Mouse (Mus musculus) heart, postnatal 0 days (tissue): ENCODE results near the gene Foxl2. TPM values are rescaled to one million over a fixed set of nuclear protein-coding genes. Genes with fewer than 3 reads are reported as not detected.

ENCODE experiments used
- ATAC-seq: fragments of 200-750 bp; cut with Nextera tagmentation; 2 replicates; pipeline ENCODE4 v1.8.0; 2017; ENCODE audit warnings: low read depth, moderate number of reproducible peaks, moderate library complexity; ENCODE audit not compliant: insufficient read depth
- DNase-seq: peaks from one replicate; pipeline ENCODE4 v3.0.0-alpha.2; 2016; ENCODE audit warnings: low spot score
- H3K27ac ChIP-seq: fragments of 300-500 bp; sonication (generic); 2 replicates; pipeline ENCODE4 v1.5.1; 2014; ENCODE audit warnings: low read depth, mild to moderate bottlenecking
- H3K27me3 ChIP-seq: fragments of 300-500 bp; sonication (generic); 2 replicates; pipeline ENCODE4 v1.6.1; 2014; ENCODE audit warnings: low read length, mixed read lengths; ENCODE audit not compliant: control insufficient read depth, insufficient read depth
- H3K36me3 ChIP-seq: fragments of 300-500 bp; sonication (generic); replicated peaks from 2 replicates; pipeline ENCODE4 v1.6.1; 2014; ENCODE audit warnings: low read length, mixed read lengths; ENCODE audit not compliant: control insufficient read depth, insufficient read depth
- H3K4me1 ChIP-seq: fragments of 300-500 bp; sonication (generic); 2 replicates; pipeline ENCODE4 v1.6.1; 2014; ENCODE audit warnings: antibody characterized with exemption; ENCODE audit not compliant: control insufficient read depth, insufficient read depth
- H3K4me2 ChIP-seq: fragments of 300-500 bp; sonication (generic); 2 replicates; pipeline ENCODE4 v1.6.1; 2014; ENCODE audit warnings: low read depth, mild to moderate bottlenecking, low read length, moderate library complexity
- H3K4me3 ChIP-seq: fragments of 300-500 bp; sonication (generic); 2 replicates; pipeline ENCODE4 v1.5.1; 2014; ENCODE audit warnings: low read depth, low read length
- H3K9ac ChIP-seq: fragments of 300-500 bp; sonication (generic); replicated peaks from 2 replicates; pipeline ENCODE4 v1.6.1; 2014; ENCODE audit warnings: low read depth, low read length, mixed read lengths
- H3K9me3 ChIP-seq: fragments of 300-500 bp; sonication (generic); replicated peaks from 2 replicates; pipeline ENCODE4 v1.6.1; 2016; ENCODE audit warnings: low read length; ENCODE audit not compliant: control insufficient read depth
- CTCF ChIP-seq: IDR thresholded peaks from 2 replicates; pipeline ENCODE4 v1.5.1; 2016; ENCODE audit warnings: antibody characterized with exemption, control low read depth, low read depth
- EP300 ChIP-seq: IDR thresholded peaks from 2 replicates; pipeline ENCODE4 v1.6.1; 2016; ENCODE audit warnings: antibody characterized with exemption, low read depth
- WGBS: fragments of 180-500 bp; shearing (Covaris S2); extraction: QIAGEN DNeasy Blood & Tissue Kit; methylation state at CpG from one replicate; pipeline ENCODE4 v1.1.7; 2014; 5-methylcytosine and 5-hydroxymethylcytosine counted together
- polyA plus RNA-seq: library from polyadenylated mRNA; unstranded; fragments of >200 nt; fragmentation: Nextera tagmentation; extraction: Ambion mirVana; gene quantifications from 2 replicates; pipeline ENCODE4 v1.2.1, GENCODE M21; 2015
- total RNA-seq: library from RNA; depleted of rRNA; stranded (reverse); fragments of >200 nt; gene quantifications from 2 replicates; pipeline ENCODE4 v1.2.3, GENCODE M21; 2014; ENCODE audit warnings: low replicate concordance

Foxl2 gene
- total and polyA plus RNA-seq, 2 experiments from 2014 or later = not detected

DNA sequence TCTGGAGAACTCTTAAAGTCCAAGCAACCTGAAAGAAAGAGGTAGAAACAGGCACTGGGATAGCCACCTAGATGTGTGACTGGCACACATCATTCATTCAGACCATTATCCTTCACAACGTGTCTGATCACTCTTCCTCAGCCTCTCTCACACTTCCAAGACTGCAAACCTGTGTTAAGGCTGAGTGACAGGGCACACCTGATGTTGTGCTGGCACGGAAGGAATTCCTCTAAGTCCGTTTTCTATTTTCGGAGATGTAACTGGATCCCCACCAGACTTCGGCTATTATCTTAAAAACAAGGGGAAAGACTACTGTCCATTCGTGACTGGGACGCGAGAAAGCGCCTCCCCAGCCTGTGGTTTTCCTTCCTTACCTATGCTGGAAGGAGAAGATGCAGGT is 1.3 kb upstream of the Foxl2 start:
- 3% methylated on average over 9 of the region's 9 CpGs for WGBS
- no peak overlapping the region for H3K4me2 ChIP-seq
- H3K4me1 ChIP-seq = peaks cover 23% of the 10 kb centered on the region

DNA sequence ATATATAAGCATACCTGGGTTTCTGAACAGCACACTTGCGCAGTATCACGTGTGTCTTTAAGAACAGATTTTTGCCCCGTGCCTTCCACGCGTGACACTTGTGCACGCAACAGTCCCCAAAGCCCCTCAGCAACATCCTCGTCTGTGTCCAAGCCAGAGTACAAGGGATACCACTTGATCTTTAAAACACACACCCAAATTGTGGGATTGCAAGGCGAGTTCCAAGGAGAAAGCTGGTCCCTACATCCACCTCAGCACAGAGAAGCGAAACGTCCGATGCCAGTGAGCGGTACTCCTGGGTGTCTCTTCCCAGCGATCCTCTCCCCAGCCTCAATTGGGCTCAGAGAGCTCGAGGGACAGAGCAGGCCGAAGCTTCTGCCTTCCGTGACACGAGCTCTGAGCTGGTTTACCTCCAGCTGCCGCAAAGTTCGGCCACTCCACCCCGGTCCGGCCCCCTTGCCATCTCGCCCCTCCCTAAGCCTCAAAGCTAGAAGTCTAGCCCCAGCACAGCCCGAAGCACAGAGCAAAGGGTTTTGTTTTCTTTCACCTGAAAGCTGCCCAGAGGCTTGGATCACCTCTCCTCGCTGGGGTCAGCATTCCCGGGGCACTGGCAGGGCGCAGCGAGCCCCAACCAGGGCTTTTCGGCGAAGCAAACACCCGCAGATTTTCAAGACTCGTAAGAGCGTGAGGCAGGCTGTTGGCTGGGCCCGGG is 541 bp upstream of the Foxl2 start:
- H3K27me3 ChIP-seq = peaks cover 97% of the 10 kb centered on the region
- H3K4me3 ChIP-seq = peak overlapping the region; percentile 55
- no peak overlapping the region for H3K27ac ChIP-seq
- ATAC-seq (no peak), DNase-seq (no peak)
- H3K36me3 ChIP-seq = no peaks in the 10 kb centered on the region
- H3K9me3 ChIP-seq = no peaks in the 10 kb centered on the region
- no peak overlapping the region for H3K9ac ChIP-seq
- H3K4me1 ChIP-seq = peaks cover 23% of the 10 kb centered on the region
- H3K4me2 ChIP-seq = peak overlapping the region; percentile 77
- TF ChIP-seq EP300 (no peak), CTCF (no peak)
- 2% methylated on average over 33 of the region's 33 CpGs for WGBS

More for the DNA sequence above, 1.3 kb upstream of the Foxl2 start:
- H3K27ac ChIP-seq = no peak overlapping the region
- no peaks in the 10 kb centered on the region for H3K36me3 ChIP-seq
- no peaks in the 10 kb centered on the region for H3K9me3 ChIP-seq
- H3K4me3 ChIP-seq = no peak overlapping the region
- no peak for DNase-seq
- no peak for ATAC-seq
- no peak overlapping the region for H3K9ac ChIP-seq
- H3K27me3 ChIP-seq = peaks cover 95% of the 10 kb centered on the region
- TF ChIP-seq EP300 = no peak
- TF ChIP-seq CTCF = no peak

DNA sequence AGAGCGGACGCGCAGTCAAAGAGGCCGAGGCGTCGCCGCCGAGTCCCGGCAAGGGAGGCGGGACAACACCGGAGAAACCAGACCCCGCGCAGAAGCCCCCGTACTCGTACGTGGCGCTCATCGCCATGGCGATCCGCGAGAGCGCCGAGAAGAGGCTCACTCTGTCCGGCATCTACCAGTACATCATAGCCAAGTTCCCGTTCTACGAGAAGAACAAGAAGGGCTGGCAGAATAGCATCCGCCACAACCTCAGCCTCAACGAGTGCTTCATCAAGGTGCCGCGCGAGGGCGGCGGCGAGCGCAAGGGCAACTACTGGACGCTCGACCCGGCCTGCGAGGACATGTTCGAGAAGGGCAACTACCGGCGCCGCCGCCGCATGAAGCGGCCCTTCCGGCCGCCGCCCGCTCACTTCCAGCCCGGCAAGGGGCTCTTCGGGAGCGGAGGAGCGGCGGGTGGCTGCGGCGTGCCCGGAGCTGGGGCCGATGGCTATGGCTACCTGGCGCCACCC is 682 bp downstream of the Foxl2 start:
- peak overlapping the region; percentile 55 for H3K4me3 ChIP-seq
- ATAC-seq = no peak
- H3K27me3 ChIP-seq = peaks cover 100% of the 10 kb centered on the region
- WGBS = under 1% methylated on average over 60 of the region's 60 CpGs
- peak overlapping the region; percentile 77 for H3K4me2 ChIP-seq
- H3K4me1 ChIP-seq = peaks cover 23% of the 10 kb centered on the region
- TF ChIP-seq EP300 (no peak), CTCF (no peak)
- no peak overlapping the region for H3K27ac ChIP-seq
- no peaks in the 10 kb centered on the region for H3K9me3 ChIP-seq
- DNase-seq = no peak
- H3K9ac ChIP-seq = no peak overlapping the region
- H3K36me3 ChIP-seq = no peaks in the 10 kb centered on the region

DNA sequence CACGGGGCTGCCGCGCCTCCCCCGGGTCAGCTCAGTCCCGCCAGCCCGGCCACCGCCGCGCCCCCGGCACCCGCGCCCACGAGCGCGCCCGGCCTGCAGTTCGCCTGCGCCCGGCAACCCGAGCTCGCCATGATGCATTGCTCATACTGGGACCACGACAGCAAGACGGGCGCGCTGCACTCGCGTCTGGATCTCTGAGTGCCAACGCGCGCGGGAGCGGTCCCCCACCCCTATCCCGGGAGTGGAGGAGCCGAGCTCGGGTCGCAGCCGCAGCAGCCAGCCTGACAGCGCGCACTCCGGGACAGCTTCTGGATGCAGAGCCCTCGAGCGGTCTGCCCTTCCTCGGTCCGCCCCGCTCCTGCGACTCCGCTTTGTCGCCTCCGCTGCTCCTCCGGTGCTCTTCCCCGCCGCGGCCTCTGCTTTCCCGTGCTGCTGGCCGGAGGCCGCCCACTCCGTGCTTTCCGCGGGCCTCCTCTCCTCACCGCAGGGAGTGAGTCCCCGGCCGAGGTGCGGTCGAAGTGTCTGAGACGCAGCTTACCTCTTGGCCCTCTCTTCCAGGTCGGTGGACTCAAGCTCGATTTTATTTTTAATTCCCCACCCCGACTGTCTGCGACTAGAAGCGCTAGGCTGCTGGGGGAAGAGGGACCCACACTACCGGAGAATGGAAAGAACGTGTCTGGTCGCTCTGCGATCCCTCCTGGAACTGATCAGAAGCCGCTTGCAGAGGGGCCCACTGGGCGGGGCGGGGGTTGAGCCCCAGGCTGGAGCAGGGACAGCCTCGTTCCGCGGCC is 1.7 kb downstream of the Foxl2 start:
- Histone ChIP-seq H3K4me3 (peak overlapping the region; percentile 55), H3K9me3 (no peaks in the 10 kb centered on the region), H3K27me3 (peaks cover 100% of the 10 kb centered on the region), H3K9ac (no peak overlapping the region), H3K4me2 (peak overlapping the region; percentile 77), H3K27ac (no peak overlapping the region), H3K4me1 (peaks cover 23% of the 10 kb centered on the region), H3K36me3 (no peaks in the 10 kb centered on the region)
- under 1% methylated on average over 74 of the region's 80 CpGs for WGBS
- TF ChIP-seq EP300 (no peak), CTCF (no peak)
- DNase-seq = no peak
- no peak for ATAC-seq

DNA sequence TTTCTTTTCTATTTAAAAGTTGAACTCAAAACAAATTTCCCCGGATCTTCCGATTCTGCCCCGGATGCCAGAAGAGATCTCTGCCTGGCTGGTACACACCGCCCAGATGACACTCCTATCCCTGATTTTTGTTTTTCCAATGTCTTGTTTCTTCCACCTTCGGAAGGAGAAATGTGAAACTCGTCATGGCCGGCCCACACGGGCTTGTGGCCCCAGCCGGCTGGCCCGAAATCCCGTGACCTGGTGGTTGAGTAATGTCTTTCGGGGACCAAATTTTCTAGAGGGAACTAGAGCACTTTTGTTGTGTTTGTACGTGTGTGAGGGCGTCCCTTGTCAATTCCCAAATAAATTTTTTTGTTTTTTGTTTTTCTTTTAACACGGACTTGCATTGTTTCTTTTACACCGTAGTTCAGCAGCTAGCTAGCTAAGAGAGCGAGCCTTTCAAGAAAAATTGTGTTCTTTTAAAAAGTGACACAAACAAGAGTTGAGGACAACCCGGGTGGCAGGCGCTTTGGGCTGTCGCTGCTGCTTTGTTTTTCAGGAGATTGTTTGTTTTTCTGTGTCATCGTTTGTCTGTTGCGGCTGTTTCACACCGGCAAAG is 2.8 kb downstream of the Foxl2 start:
- Histone ChIP-seq H3K4me2 (no peak overlapping the region), H3K36me3 (no peaks in the 10 kb centered on the region), H3K9ac (no peak overlapping the region), H3K27ac (no peak overlapping the region), H3K9me3 (no peaks in the 10 kb centered on the region), H3K4me1 (peaks cover 23% of the 10 kb centered on the region), H3K4me3 (no peak overlapping the region), H3K27me3 (peaks cover 100% of the 10 kb centered on the region)
- DNase-seq = no peak
- 2% methylated on average over 23 of the region's 23 CpGs for WGBS
- no peak for ATAC-seq
- TF ChIP-seq CTCF (no peak), EP300 (no peak)
